Mouse (Mus musculus) neural tube, embryonic 15.5 days (tissue): ENCODE data around the gene Fkbp2. TPM values are rescaled to one million over a fixed set of nuclear protein-coding genes. Genes with fewer than 3 reads are reported as not detected.

ENCODE experiments used
- ATAC-seq: fragments of 200-750 bp; cut with Nextera tagmentation; 2 replicates; pipeline ENCODE4 v1.8.0; 2017; ENCODE audit warnings: mild to moderate bottlenecking, moderate TSS enrichment, moderate library complexity; ENCODE audit not compliant: low FRiP score
- H3K27ac ChIP-seq: fragments of 300-500 bp; sonication (generic); replicated peaks from 2 replicates; pipeline ENCODE4 v1.5.1; 2015; ENCODE audit warnings: mild to moderate bottlenecking, inconsistent platforms
- H3K27me3 ChIP-seq: fragments of 300-500 bp; sonication (generic); replicated peaks from 2 replicates; pipeline ENCODE4 v1.6.1; 2015; ENCODE audit warnings: inconsistent platforms
- H3K36me3 ChIP-seq: fragments of 300-500 bp; sonication (generic); 2 replicates; pipeline ENCODE4 v1.6.1; 2015; ENCODE audit warnings: inconsistent platforms
- H3K4me1 ChIP-seq: fragments of 300-500 bp; sonication (generic); 2 replicates; pipeline ENCODE4 v1.6.1; 2015; ENCODE audit warnings: inconsistent platforms
- H3K4me2 ChIP-seq: fragments of 300-500 bp; sonication (generic); 2 replicates; pipeline ENCODE4 v1.6.1; 2015; ENCODE audit warnings: inconsistent platforms, mild to moderate bottlenecking, moderate library complexity
- H3K4me3 ChIP-seq: fragments of 300-500 bp; sonication (generic); replicated peaks from 2 replicates; pipeline ENCODE4 v1.5.1; 2015; ENCODE audit warnings: mild to moderate bottlenecking, inconsistent platforms
- H3K9ac ChIP-seq: fragments of 300-500 bp; sonication (generic); replicated peaks from 2 replicates; pipeline ENCODE4 v1.6.1; 2015; ENCODE audit warnings: mild to moderate bottlenecking, inconsistent platforms
- H3K9me3 ChIP-seq: fragments of 300-500 bp; sonication (generic); replicated peaks from 2 replicates; pipeline ENCODE4 v1.6.1; 2016; ENCODE audit warnings: inconsistent platforms
- WGBS: fragments of 180-500 bp; shearing (Covaris S2); methylation state at CpG from one replicate; pipeline ENCODE4 v1.1.7; 2015; ENCODE audit warnings: mixed read lengths; 5-methylcytosine and 5-hydroxymethylcytosine counted together
- polyA plus RNA-seq: library from polyadenylated mRNA; unstranded; fragments of >200 nt; fragmentation: Nextera tagmentation; extraction: Ambion mirVana; gene quantifications from 2 replicates; pipeline ENCODE4 v1.2.1, GENCODE M21; 2015

The Fkbp2 gene
- polyA plus RNA-seq, 1 experiment from 2014 or later, result 190 TPM

DNA sequence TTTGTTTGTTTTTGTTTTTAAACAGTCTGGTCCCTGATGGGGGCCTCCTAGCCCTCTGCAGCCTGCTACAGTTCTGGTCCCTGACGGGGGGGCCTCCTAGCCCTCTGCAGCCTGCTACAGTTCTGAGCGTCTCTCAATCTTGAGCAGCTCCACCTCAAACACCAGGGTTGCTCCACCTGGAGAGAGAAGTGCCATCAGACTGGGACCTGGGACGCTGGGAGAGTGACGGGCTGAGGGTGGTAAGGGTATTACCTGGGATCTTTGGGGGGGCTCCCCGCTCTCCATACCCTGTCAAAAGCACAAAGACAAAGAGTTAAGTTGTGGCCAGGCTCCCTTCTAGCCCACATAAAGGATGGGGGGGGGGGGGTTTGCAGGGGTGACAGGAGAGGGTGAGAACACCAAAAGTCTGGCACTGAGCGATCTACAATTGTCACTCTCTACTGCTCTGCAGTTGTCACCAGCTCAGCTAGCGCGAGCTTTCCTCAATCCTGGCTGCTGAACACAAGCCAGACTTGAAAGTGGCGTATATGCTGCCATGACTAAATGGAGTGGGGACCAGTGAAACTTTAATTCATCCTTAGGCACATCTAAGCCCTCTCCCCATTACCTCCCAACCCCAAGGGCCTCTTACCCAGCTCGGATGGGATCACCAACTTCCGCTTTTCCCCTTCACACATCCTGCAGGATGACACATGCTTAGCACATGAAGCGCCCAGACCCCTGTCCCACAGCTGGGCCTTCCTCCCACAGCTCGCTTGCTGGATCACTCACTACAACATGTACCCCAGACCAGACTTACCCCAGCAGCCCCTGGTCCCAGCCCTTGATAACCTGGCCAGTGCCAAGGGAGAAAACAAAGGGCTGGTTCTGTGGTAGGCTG lies 2.3 kb downstream of the Fkbp2 start:
- Histone ChIP-seq H3K27ac (peak overlapping the region; percentile 99), H3K4me2 (peak overlapping the region; percentile 82), H3K9ac (peak overlapping the region; percentile 49; the same call in 1 of the 2 replicates), H3K9me3 (no peaks in the 10 kb centered on the region), H3K4me1 (peaks cover 59% of the 10 kb centered on the region), H3K36me3 (peaks cover 24% of the 10 kb centered on the region), H3K27me3 (no peaks in the 10 kb centered on the region), H3K4me3 (peak overlapping the region; percentile 71)
- 82% methylated on average over 13 of the region's 13 CpGs for WGBS
- ATAC-seq, result no peak

DNA sequence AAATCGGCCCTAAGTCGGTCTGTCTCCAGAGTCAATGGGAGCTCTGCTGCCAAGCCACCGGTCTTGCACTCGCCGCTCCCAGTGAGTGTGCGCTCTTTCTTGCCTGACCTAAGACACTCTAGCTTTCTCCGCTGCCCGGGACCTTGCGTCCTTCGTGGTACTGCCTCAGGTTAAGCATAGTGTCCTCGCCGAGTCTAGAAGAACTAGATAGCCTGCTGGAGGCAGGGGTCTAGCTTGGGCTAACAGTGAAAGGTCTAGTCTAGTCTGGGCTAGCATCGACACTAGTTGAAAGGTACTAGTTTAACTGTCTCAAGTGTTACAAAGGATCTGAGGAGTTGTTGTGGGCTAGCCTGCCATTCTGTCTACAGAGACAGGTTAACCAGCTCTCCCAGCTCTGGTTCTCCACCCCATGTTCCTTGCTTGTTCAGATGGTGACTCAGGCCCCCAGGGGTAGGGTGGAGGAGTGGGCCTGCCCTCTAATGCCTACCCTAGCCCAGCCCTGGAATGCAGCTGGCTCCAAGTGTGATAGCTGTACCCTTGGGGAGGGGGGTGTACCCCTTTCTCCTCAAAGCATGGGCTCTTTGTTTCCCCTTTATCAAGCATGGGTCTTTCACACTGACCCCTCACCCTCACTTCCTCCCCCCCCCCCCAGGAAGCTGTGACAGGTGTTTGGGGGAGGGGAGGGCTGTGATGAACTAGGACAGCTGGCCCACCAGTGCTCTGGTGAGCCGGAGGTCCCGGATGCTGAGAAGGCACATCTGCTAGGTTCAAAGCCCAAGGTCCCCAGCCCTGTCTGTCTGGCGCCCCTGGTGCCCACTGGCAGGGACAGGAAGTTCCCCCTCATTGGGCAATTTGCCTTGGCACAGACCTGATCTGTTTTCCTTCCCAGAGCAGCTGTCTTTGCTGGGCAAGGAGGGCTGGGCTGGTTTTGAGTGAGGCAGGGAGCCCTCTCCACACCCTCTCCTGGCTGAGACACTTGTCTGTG lies 4.5 kb downstream of the Fkbp2 start, which contains the start of gene Plcb3:
Gene Plcb3, minus strand, starts transcription at position 934 of the 985 bp plus-strand sequence.
- Histone ChIP-seq H3K9me3 (no peaks in the 10 kb centered on the region), H3K9ac (peak within 1 kb of the TSS; percentile 74), H3K36me3 (peaks cover 14% of the 10 kb centered on the region), H3K4me2 (peak within 1 kb of the TSS; percentile 82), H3K27me3 (0 out of 2 replicates have a peak, but pooled peaks cover 2% of the 10 kb centered on the region), H3K4me3 (peak within 1 kb of the TSS; percentile 59), H3K27ac (peak within 1 kb of the TSS; percentile 93), H3K4me1 (peaks cover 52% of the 10 kb centered on the region)
- ATAC-seq, result no peak
- 0% methylated on average over 16 of the region's 16 CpGs for WGBS

GRCm38 (mm10) chr19:6974211-6975205 lies 5.8 kb downstream of the Fkbp2 start, which contains the start of gene Ppp1r14b:
TSS of gene Ppp1r14b (plus strand) at chr19:6974968.
- H3K4me1 ChIP-seq, result peaks cover 59% of the 10 kb centered on the region

DNA sequence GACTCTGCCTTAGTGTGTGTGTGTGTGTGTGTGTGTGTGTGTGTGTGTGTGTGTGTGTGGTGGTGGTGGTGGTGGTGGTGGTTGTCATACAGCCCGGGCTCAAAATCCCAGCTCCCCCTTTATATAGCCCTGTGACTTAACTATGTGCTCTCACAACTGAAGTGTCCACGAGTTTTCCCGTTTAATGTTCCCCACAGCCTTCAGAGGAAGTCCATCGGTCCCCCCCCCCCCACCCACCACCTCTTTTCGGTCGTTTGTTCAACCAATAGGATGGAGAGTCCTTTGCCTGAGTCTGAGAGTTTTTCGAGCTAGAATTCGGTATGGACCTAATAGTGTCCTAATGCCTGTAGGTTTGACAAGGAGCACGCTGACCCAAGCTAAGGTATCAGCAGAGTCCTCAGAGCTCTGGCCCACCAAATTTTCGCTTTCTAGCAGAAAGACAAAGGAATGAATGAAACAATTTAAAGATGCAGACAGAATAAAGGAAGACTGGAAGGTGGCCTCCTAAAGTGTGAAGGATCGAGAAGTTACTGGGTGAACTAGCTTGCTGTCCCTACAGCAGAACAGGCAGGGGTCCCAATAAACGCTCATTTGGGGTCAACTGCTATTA lies 6.6 kb downstream of the Fkbp2 start:
- Histone ChIP-seq H3K9me3 (no peaks in the 10 kb centered on the region), H3K36me3 (peaks cover 14% of the 10 kb centered on the region), H3K4me3 (peak overlapping the region; percentile 59), H3K4me1 (peaks cover 59% of the 10 kb centered on the region), H3K4me2 (peak overlapping the region; percentile 82), H3K27me3 (peaks cover 6% of the 10 kb centered on the region), H3K27ac (peak overlapping the region; percentile 93), H3K9ac (peak overlapping the region; percentile 74)
- WGBS, result 37% methylated on average over 12 of the region's 12 CpGs
- ATAC-seq, result no peak

More at GRCm38 (mm10) chr19:6974211-6975205, 5.8 kb downstream of the Fkbp2 start, which contains the start of gene Ppp1r14b:
- peak; percentile 76 for ATAC-seq
- peak within 1 kb of the TSS; percentile 59 for H3K4me3 ChIP-seq
- H3K27ac ChIP-seq, result peak within 1 kb of the TSS; percentile 93
- H3K9me3 ChIP-seq, result no peaks in the 10 kb centered on the region
- peak within 1 kb of the TSS; percentile 74 for H3K9ac ChIP-seq
- under 1% methylated on average over 72 of the region's 84 CpGs for WGBS
- H3K36me3 ChIP-seq, result peaks cover 14% of the 10 kb centered on the region
- H3K27me3 ChIP-seq, result peaks cover 6% of the 10 kb centered on the region
- H3K4me2 ChIP-seq, result peak within 1 kb of the TSS; percentile 82

- Histone ChIP-seq H3K4me1 (peaks cover 52% of the 10 kb centered on the region), H3K36me3 (peaks cover 2% of the 10 kb centered on the region), H3K27me3 (peaks cover 12% of the 10 kb centered on the region), H3K27ac (no peak overlapping the region), H3K9ac (no peak overlapping the region), H3K4me3 (no peak overlapping the region), H3K4me2 (no peak overlapping the region), H3K9me3 (no peaks in the 10 kb centered on the region)
- ATAC-seq, result no peak
- 85% methylated on average over 13 of the region's 13 CpGs for WGBS
Observed at GRCm38 (mm10) chr19:6972247-6972917, 7.9 kb downstream of the Fkbp2 start.

DNA sequence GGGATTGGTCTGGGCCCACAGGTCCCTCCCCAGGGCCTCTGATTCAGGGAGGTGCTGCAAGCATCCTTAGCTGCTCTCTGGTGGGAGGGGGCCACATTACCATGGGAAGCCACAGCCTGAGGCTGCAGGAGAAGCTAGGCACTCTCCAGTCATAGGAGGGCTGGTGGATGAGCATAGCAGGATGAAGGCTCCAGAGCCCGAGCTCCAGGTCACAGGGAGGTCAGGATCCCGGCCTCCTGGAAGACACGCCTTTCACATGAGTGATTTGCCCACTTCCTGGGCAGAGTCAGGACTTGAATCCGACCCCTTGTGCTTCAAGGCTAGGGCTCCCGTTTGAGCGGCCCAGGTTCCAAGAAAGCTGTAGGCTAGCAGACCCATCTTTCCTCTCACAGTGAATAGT lies 8.7 kb downstream of the Fkbp2 start:
- H3K4me2 ChIP-seq, result no peak overlapping the region
- no peak for ATAC-seq
- no peak overlapping the region for H3K27ac ChIP-seq
- no peaks in the 10 kb centered on the region for H3K36me3 ChIP-seq
- H3K4me3 ChIP-seq, result no peak overlapping the region
- WGBS, result 29% methylated on average over 6 of the region's 6 CpGs
- peaks cover 12% of the 10 kb centered on the region for H3K27me3 ChIP-seq
- H3K9ac ChIP-seq, result no peak overlapping the region; the same call in 1 of the 2 replicates
- H3K9me3 ChIP-seq, result no peaks in the 10 kb centered on the region
- H3K4me1 ChIP-seq, result peaks cover 45% of the 10 kb centered on the region

GRCm38 (mm10) chr19:6970460-6971085 lies 9.7 kb downstream of the Fkbp2 start:
- peaks cover 12% of the 10 kb centered on the region for H3K27me3 ChIP-seq
- H3K4me1 ChIP-seq, result peaks cover 34% of the 10 kb centered on the region
- no peaks in the 10 kb centered on the region for H3K36me3 ChIP-seq
- no peak for ATAC-seq
- no peak overlapping the region for H3K27ac ChIP-seq
- H3K9me3 ChIP-seq, result no peaks in the 10 kb centered on the region
- no peak overlapping the region for H3K9ac ChIP-seq
- peak overlapping the region; percentile 45; the same call in 1 of the 2 replicates for H3K4me3 ChIP-seq
- peak overlapping the region; percentile 57 for H3K4me2 ChIP-seq
- WGBS, result 18% methylated on average over 11 of the region's 11 CpGs

DNA sequence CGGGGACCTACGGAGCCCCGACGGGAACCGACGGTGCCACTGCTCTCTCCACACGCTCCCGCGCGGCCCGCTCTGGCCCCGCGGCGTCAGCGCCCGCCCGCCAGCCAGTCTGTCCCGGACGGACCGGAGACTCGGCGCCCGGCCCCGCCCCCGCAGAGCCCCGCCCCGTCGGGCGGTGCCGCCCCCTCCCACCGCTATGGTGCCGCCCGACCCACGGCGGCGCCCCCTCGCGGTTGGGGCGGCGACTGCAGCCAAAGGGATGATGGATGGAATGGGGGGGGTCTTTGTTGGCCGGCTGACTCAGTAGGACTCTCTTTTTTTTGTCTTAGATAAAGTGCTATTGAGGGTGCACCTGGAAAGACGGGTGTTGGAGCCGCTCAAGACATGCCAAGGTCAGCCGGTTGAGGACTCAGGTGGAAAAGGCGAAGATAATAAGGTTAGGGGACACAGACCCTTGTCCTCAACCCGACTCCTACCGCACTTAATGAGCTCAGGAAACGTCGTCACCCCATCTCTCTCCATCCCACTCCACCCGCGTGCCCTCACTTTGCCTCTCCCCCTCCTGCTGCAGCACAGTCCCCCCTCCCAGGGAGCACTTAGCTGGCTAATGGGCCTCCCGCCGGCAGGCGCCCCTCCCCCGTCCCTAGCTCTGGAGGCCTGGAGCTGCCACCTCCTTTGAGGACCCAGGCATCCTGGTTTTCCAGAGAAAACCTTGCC lies 10.5 kb downstream of the Fkbp2 start:
- H3K4me2 ChIP-seq, result peak overlapping the region; percentile 57
- H3K4me1 ChIP-seq, result peaks cover 32% of the 10 kb centered on the region
- no peaks in the 10 kb centered on the region for H3K9me3 ChIP-seq
- H3K27me3 ChIP-seq, result peaks cover 12% of the 10 kb centered on the region
- no peak overlapping the region for H3K27ac ChIP-seq
- peak overlapping the region; percentile 44 for H3K9ac ChIP-seq
- no peak for ATAC-seq
- under 1% methylated on average over 54 of the region's 55 CpGs for WGBS
- no peaks in the 10 kb centered on the region for H3K36me3 ChIP-seq
- peak overlapping the region; percentile 45 for H3K4me3 ChIP-seq

DNA sequence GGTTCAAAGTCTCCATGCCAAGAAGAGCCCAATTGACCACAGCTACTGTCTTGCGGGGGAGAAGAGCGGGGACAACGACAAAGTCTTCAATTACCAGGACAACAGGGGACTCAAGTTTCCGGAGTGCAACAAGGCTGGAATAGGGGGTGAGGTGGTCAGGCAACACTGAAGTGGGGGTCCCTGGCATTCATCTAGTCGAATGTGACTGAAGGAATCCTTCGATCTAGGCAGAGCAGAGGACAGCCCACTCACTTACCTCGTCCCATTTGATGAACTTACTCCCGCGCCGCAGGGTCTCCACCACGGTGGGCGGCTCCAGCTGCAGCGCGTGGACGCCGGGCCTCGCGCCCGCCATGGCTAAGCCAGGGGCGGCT lies 11.0 kb downstream of the Fkbp2 start:
- peak overlapping the region; percentile 44 for H3K9ac ChIP-seq
- H3K4me3 ChIP-seq, result peak overlapping the region; percentile 45
- H3K4me1 ChIP-seq, result peaks cover 32% of the 10 kb centered on the region
- peak overlapping the region; percentile 57 for H3K4me2 ChIP-seq
- H3K36me3 ChIP-seq, result no peaks in the 10 kb centered on the region
- WGBS, result 2% methylated on average over 20 of the region's 20 CpGs
- H3K27me3 ChIP-seq, result peaks cover 12% of the 10 kb centered on the region
- H3K9me3 ChIP-seq, result no peaks in the 10 kb centered on the region
- no peak for ATAC-seq
- H3K27ac ChIP-seq, result no peak overlapping the region
